Mouse (Mus musculus): Measurements from ENCODE around the gene Fyb.

- no peak for TF ChIP-seq GATA1 (IDR thresholded peaks at IDR 0.05; ENCODE audit: borderline replicate concordance, low read length)
- no peak for TF ChIP-seq FLI1 (IDR thresholded peaks at IDR 0.05; ENCODE audit: low read length)
These were observed 40.0 kb downstream of the Fyb start for GRCm38 (mm10) chr15:6562629-6563028.
